Comparison of ENCODE assay signal across 18 mouse cellular contexts in genomic region chr5:128122656-128123055, GRCm38 (mm10).
DNase-seq lines count a peak whose midpoint lies in the region; ATAC-seq lines count a peak whose summit lies in the region.
"Had no signal": no experiment of that assay in that cellular context is flagged by ENCODE, and none has a peak within 500 bp of the region (broad histone marks: within the 10 kb centered on the region; RNA-seq: fewer than 3 reads in every experiment).

No protein-coding gene starts in this region.

- H3K27ac ChIP-seq in lung, embryonic 16.5 days (ENCODE audit: low read length) = no peak overlapping the region
- H3K27ac ChIP-seq: embryonic facial prominence, embryonic 13.5 days; forebrain, embryonic 12.5 days; heart, adult 2 months had no signal

- H3K4me2 ChIP-seq in lung, embryonic 16.5 days (ENCODE audit: low read depth, low read length) = no peak overlapping the region
- H3K4me2 ChIP-seq: embryonic facial prominence, embryonic 13.5 days; forebrain, embryonic 12.5 days; heart, embryonic 12.5 days had no signal

- no peak overlapping the region for H3K4me3 ChIP-seq in lung, embryonic 16.5 days (ENCODE audit: low read length)
- H3K4me3 ChIP-seq: embryonic facial prominence, embryonic 13.5 days; forebrain, embryonic 12.5 days; heart, adult 2 months; heart, embryonic 12.5 days had no signal

- 0 out of 2 replicates have a peak, but pooled peaks cover 3% of the 10 kb centered on the region for H3K4me1 ChIP-seq in lung, embryonic 16.5 days (replicated peaks; ENCODE audit: control insufficient read depth, insufficient read depth, low read length)
- H3K4me1 ChIP-seq: embryonic facial prominence, embryonic 13.5 days; forebrain, embryonic 12.5 days; heart, embryonic 12.5 days had no signal

- no peaks in the 10 kb centered on the region for H3K36me3 ChIP-seq in lung, embryonic 16.5 days (ENCODE audit: control insufficient read depth, insufficient read depth, low read length)
- H3K36me3 ChIP-seq: embryonic facial prominence, embryonic 13.5 days; forebrain, embryonic 12.5 days; heart, embryonic 12.5 days had no signal

- no peak overlapping the region for H3K9ac ChIP-seq in lung, embryonic 16.5 days (ENCODE audit: low read length)
- H3K9ac ChIP-seq: embryonic facial prominence, embryonic 13.5 days; forebrain, embryonic 12.5 days; heart, embryonic 12.5 days had no signal

- intact Hi-C loops in left cerebral cortex, postnatal 4 days (cut with DNase I) = no loop called here

- WGBS in lung, embryonic 16.5 days = 35% methylated on average over 3 of the region's 3 CpGs

- no peaks in the 10 kb centered on the region for H3K9me3 ChIP-seq in lung, embryonic 16.5 days (ENCODE audit: control insufficient read depth, low read length)
- H3K9me3 ChIP-seq: embryonic facial prominence, embryonic 13.5 days; forebrain, embryonic 12.5 days had no signal

- ATAC-seq in lung, embryonic 16.5 days (ENCODE audit: low read depth) = peak; percentile 52
- 0 out of 2 replicates have a peak, but pooled peaks have one; percentile 39 for ATAC-seq in common myeloid progenitor, adult 5-6 weeks (replicated peaks; ENCODE audit: low read depth, poor library complexity, severe bottlenecking)
- ATAC-seq: forebrain, embryonic 16.5 days had no signal

- H3K27me3 ChIP-seq in lung, embryonic 16.5 days (ENCODE audit: control insufficient read depth, insufficient read depth, low read depth, low read length) = no peaks in the 10 kb centered on the region
- H3K27me3 ChIP-seq: embryonic facial prominence, embryonic 13.5 days; forebrain, embryonic 12.5 days; heart, embryonic 12.5 days had no signal

- peak; percentile 12 for DNase-seq in kidney, postnatal 10 days
- no peak for DNase-seq in kidney, adult 18-20 months
- no peak for DNase-seq in lung, postnatal 14 days
- DNase-seq in lung, postnatal 36 days = peak; percentile 4
- DNase-seq in left cerebral cortex, postnatal 4 days = no peak
- no peak for DNase-seq in urinary bladder, postnatal 25 days (ENCODE audit: low spot score)
- DNase-seq: adrenal gland, postnatal 10 days; cerebellum, adult 11-12 months; cerebellum, adult 9-10 months; cerebellum, postnatal 25 days; gastrocnemius, postnatal 10 days; heart, adult 2 months had no signal

Comparison
In these comparisons a context has a peak if more than half of its experiments do, and no peak if none do; other contexts are left out.
1. DNase-seq: peak in kidney, postnatal 10 days (single experiment) and lung, postnatal 36 days (single experiment); none in kidney, adult 18-20 months (single experiment), lung, postnatal 14 days (single experiment), left cerebral cortex, postnatal 4 days (single experiment) and urinary bladder, postnatal 25 days (single experiment).